Mouse (Mus musculus) lung, embryonic 15.5 days (tissue): ENCODE measurements around the gene Upb1. TPM values are rescaled to one million over a fixed set of nuclear protein-coding genes. Genes with fewer than 3 reads are reported as not detected.
A peak's percentile ranks its signal among the peaks of the same experiment; 100 is the strongest.

Experiments
- ATAC-seq: fragments of 200-750 bp; cut with Nextera tagmentation; 2 replicates; pipeline ENCODE4 v1.8.0; 2017; ENCODE audit warnings: moderate number of reproducible peaks, borderline replicate concordance; ENCODE audit not compliant: low FRiP score, low TSS enrichment; ENCODE audit errors: extremely low read depth
- H3K27ac ChIP-seq: fragments of 300-500 bp; sonication (generic); 2 replicates; pipeline ENCODE4 v1.5.1; 2015; ENCODE audit warnings: moderate library complexity, mild to moderate bottlenecking, inconsistent platforms
- H3K27me3 ChIP-seq: fragments of 300-500 bp; sonication (generic); 2 replicates; pipeline ENCODE4 v1.6.1; 2015; ENCODE audit warnings: inconsistent platforms
- H3K36me3 ChIP-seq: fragments of 300-500 bp; sonication (generic); 2 replicates; pipeline ENCODE4 v1.6.1; 2015; ENCODE audit warnings: inconsistent platforms
- H3K4me1 ChIP-seq: fragments of 300-500 bp; sonication (generic); 2 replicates; pipeline ENCODE4 v1.6.1; 2015; ENCODE audit warnings: inconsistent platforms
- H3K4me2 ChIP-seq: fragments of 300-500 bp; sonication (generic); 2 replicates; pipeline ENCODE4 v1.6.1; 2015; ENCODE audit warnings: inconsistent platforms, mild to moderate bottlenecking, moderate library complexity
- H3K4me3 ChIP-seq: fragments of 300-500 bp; sonication (generic); 2 replicates; pipeline ENCODE4 v1.5.1; 2015; ENCODE audit warnings: mild to moderate bottlenecking, inconsistent platforms
- H3K9ac ChIP-seq: fragments of 300-500 bp; sonication (generic); 2 replicates; pipeline ENCODE4 v1.6.1; 2015; ENCODE audit warnings: inconsistent platforms
- H3K9me3 ChIP-seq: fragments of 300-500 bp; sonication (generic); 2 replicates; pipeline ENCODE4 v1.6.1; 2016; ENCODE audit warnings: inconsistent platforms
- WGBS: fragments of 180-500 bp; shearing (Covaris S2); methylation state at CpG from one replicate; pipeline ENCODE4 v1.1.7; 2015; 5-methylcytosine and 5-hydroxymethylcytosine counted together
- polyA plus RNA-seq: library from polyadenylated mRNA; unstranded; fragments of >200 nt; fragmentation: Nextera tagmentation; extraction: Ambion mirVana; gene quantifications from 2 replicates; pipeline ENCODE4 v1.2.1, GENCODE M21; 2015

The Upb1 gene
- polyA plus RNA-seq, 1 experiment from 2014 or later = 1.3 TPM

- no peak overlapping the region for H3K4me3 ChIP-seq
- no peak overlapping the region for H3K27ac ChIP-seq
- no peaks in the 10 kb centered on the region for H3K36me3 ChIP-seq
- H3K4me1 ChIP-seq = no peaks in the 10 kb centered on the region; the same call in 1 of the 2 replicates
- no peak overlapping the region for H3K4me2 ChIP-seq
- WGBS = 65% methylated on average over 13 of the region's 13 CpGs
- no peaks in the 10 kb centered on the region for H3K9me3 ChIP-seq
- no peaks in the 10 kb centered on the region for H3K27me3 ChIP-seq
- H3K9ac ChIP-seq = no peak overlapping the region
- no peak for ATAC-seq
Measured at GRCm38 (mm10) chr10:75428049-75429003, 27.4 kb downstream of the Upb1 start.

GRCm38 (mm10) chr10:75429004-75429380 is 28.1 kb downstream of the Upb1 start:
- no peak overlapping the region for H3K4me3 ChIP-seq
- H3K27me3 ChIP-seq = no peaks in the 10 kb centered on the region
- no peak overlapping the region for H3K9ac ChIP-seq
- WGBS = 52% methylated on average over 6 of the region's 6 CpGs
- ATAC-seq = no peak
- no peak overlapping the region for H3K4me2 ChIP-seq
- no peaks in the 10 kb centered on the region; the same call in 1 of the 2 replicates for H3K4me1 ChIP-seq
- no peak overlapping the region for H3K27ac ChIP-seq
- no peaks in the 10 kb centered on the region for H3K36me3 ChIP-seq
- H3K9me3 ChIP-seq = no peaks in the 10 kb centered on the region

- H3K4me1 ChIP-seq = no peaks in the 10 kb centered on the region
- ATAC-seq = no peak
- no peaks in the 10 kb centered on the region for H3K36me3 ChIP-seq
- H3K27ac ChIP-seq = no peak overlapping the region
- H3K27me3 ChIP-seq = no peaks in the 10 kb centered on the region
- H3K4me3 ChIP-seq = no peak overlapping the region
- H3K9ac ChIP-seq = no peak overlapping the region
- 65% methylated on average over 7 of the region's 7 CpGs for WGBS
- no peak overlapping the region for H3K4me2 ChIP-seq
- H3K9me3 ChIP-seq = no peaks in the 10 kb centered on the region
Measured at GRCm38 (mm10) chr10:75429522-75430146, 28.7 kb downstream of the Upb1 start.

DNA sequence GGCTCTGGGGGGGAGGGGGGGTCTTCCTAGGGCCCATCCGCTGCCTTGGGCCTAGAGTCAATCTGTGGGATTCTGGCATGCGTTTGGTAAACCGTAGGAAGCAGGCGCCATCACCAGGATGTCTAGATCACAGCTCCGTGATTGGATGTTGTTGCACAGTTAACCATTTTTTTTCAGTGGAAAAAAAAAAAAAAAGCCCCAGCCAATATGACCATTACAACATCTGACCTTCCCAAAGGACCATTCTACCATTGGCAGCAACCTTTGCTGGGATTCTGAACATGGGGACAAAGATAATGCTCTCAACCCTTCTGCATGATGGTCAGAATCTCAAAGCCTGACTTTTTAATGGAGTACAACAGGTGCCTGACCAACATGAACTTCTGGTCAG is 29.2 kb downstream of the Upb1 start:
- Histone ChIP-seq H3K27me3 (no peaks in the 10 kb centered on the region), H3K9me3 (no peaks in the 10 kb centered on the region), H3K36me3 (no peaks in the 10 kb centered on the region), H3K27ac (no peak overlapping the region), H3K4me1 (no peaks in the 10 kb centered on the region), H3K9ac (no peak overlapping the region), H3K4me2 (no peak overlapping the region), H3K4me3 (no peak overlapping the region)
- ATAC-seq = no peak
- 82% methylated on average over 5 of the region's 5 CpGs for WGBS

DNA sequence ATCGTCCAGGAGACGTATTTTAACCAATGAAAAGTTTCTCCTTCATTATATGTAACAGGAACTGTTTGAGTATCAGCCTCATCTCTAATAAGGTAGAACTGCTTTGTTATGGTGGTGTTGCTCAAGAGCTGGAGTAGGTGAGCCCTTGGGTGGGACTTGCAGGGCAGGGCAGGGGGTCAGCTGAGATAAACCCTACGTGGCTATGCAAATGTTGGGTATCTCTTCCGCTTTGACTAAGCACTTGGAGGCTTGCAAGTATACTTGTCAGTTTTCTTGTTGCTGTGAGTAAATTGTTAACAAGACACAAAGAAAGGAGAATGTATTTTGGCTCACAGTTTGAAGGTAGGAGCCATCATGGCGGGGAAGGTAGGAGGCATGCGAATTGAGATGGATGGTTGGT is 29.7 kb downstream of the Upb1 start:
- H3K4me3 ChIP-seq = no peak overlapping the region
- H3K27me3 ChIP-seq = no peaks in the 10 kb centered on the region
- no peaks in the 10 kb centered on the region for H3K9me3 ChIP-seq
- WGBS = 90% methylated on average over 6 of the region's 6 CpGs
- H3K4me1 ChIP-seq = no peaks in the 10 kb centered on the region
- H3K27ac ChIP-seq = no peak overlapping the region
- no peak overlapping the region for H3K9ac ChIP-seq
- no peak for ATAC-seq
- no peak overlapping the region for H3K4me2 ChIP-seq
- H3K36me3 ChIP-seq = no peaks in the 10 kb centered on the region

- WGBS = 9% methylated on average over 3 of the region's 3 CpGs
Measured at GRCm38 (mm10) chr10:75436604-75437217, 35.8 kb downstream of the Upb1 start.

GRCm38 (mm10) chr10:75437284-75437683 is 36.4 kb downstream of the Upb1 start:
- Histone ChIP-seq H3K9ac (no peak overlapping the region), H3K4me1 (peaks cover 13% of the 10 kb centered on the region; the same call in 1 of the 2 replicates), H3K27ac (no peak overlapping the region), H3K4me3 (no peak overlapping the region), H3K36me3 (no peaks in the 10 kb centered on the region), H3K27me3 (no peaks in the 10 kb centered on the region), H3K4me2 (no peak overlapping the region), H3K9me3 (no peaks in the 10 kb centered on the region)
- ATAC-seq = no peak
- WGBS = 100% methylated on average over 1 of the region's 1 CpGs

More at GRCm38 (mm10) chr10:75436604-75437217, 35.8 kb downstream of the Upb1 start:
- Histone ChIP-seq H3K27ac (no peak overlapping the region), H3K4me1 (peaks cover 13% of the 10 kb centered on the region; the same call in 1 of the 2 replicates), H3K4me2 (no peak overlapping the region), H3K4me3 (no peak overlapping the region), H3K9ac (no peak overlapping the region), H3K9me3 (no peaks in the 10 kb centered on the region), H3K27me3 (no peaks in the 10 kb centered on the region), H3K36me3 (no peaks in the 10 kb centered on the region)
- ATAC-seq = peak; percentile 43; the same call in 1 of the 2 replicates

GRCm38 (mm10) chr10:75438132-75438810 is 37.4 kb downstream of the Upb1 start:
- Histone ChIP-seq H3K9me3 (no peaks in the 10 kb centered on the region), H3K9ac (no peak overlapping the region), H3K36me3 (no peaks in the 10 kb centered on the region), H3K4me1 (peaks cover 13% of the 10 kb centered on the region; the same call in 1 of the 2 replicates), H3K4me3 (no peak overlapping the region), H3K4me2 (no peak overlapping the region), H3K27ac (no peak overlapping the region), H3K27me3 (no peaks in the 10 kb centered on the region)
- WGBS = 61% methylated on average over 13 of the region's 13 CpGs
- ATAC-seq = peak; percentile 11; the same call in 1 of the 2 replicates

DNA sequence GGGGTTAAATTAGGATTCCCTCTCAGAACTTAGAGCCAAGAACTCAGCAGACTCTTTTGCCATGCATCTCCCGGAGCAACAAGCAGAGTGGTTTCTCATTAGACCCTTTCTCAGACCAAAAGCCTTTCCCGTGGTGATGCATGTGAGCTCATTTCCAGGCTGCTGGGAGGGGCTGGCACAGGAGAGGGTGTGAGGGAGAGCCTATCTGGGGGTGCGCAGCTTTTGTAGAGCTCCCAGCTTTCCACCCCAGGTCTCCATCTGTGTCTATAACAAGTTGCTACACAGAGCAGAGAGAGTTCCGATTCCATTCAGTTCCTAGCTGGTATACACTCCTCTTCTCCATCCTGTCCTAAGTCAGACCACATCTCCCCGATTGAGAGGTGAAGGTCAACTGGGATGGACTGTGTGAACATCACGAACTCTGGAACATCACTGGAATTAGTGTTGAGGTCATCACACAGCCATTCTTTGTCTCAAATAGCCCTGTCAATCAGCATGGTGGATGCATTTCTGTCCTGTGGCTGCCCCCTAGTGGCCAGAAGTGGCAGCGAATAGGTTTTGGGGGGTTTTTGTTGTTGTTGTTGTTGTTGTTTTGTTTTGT is 38.4 kb downstream of the Upb1 start:
- Histone ChIP-seq H3K9me3 (no peaks in the 10 kb centered on the region), H3K9ac (no peak overlapping the region), H3K4me1 (peaks cover 15% of the 10 kb centered on the region; the same call in 1 of the 2 replicates), H3K27ac (peak overlapping the region; percentile 51; the same call in 1 of the 2 replicates), H3K36me3 (no peaks in the 10 kb centered on the region), H3K27me3 (no peaks in the 10 kb centered on the region), H3K4me2 (no peak overlapping the region), H3K4me3 (no peak overlapping the region)
- WGBS = 37% methylated on average over 7 of the region's 7 CpGs
- ATAC-seq = no peak

- Histone ChIP-seq H3K36me3 (no peaks in the 10 kb centered on the region), H3K9ac (no peak overlapping the region), H3K9me3 (no peaks in the 10 kb centered on the region), H3K4me3 (no peak overlapping the region), H3K27me3 (no peaks in the 10 kb centered on the region), H3K27ac (no peak overlapping the region), H3K4me2 (no peak overlapping the region), H3K4me1 (peaks cover 30% of the 10 kb centered on the region)
- no peak for ATAC-seq
- WGBS = 87% methylated on average over 3 of the region's 3 CpGs
Measured at GRCm38 (mm10) chr10:75440756-75441155, 39.8 kb downstream of the Upb1 start.

GRCm38 (mm10) chr10:75441800-75442199 is 40.9 kb downstream of the Upb1 start:
- 55% methylated on average over 4 of the region's 4 CpGs for WGBS
- Histone ChIP-seq H3K4me1 (peaks cover 34% of the 10 kb centered on the region), H3K4me3 (no peak overlapping the region), H3K27ac (no peak overlapping the region), H3K4me2 (no peak overlapping the region), H3K9ac (no peak overlapping the region), H3K36me3 (no peaks in the 10 kb centered on the region), H3K27me3 (no peaks in the 10 kb centered on the region), H3K9me3 (no peaks in the 10 kb centered on the region)
- no peak for ATAC-seq
